Mouse (Mus musculus) limb, embryonic 11.5 days (tissue): ENCODE results near the gene Frmd4a. TPM values are rescaled to one million over a fixed set of nuclear protein-coding genes. Genes with fewer than 3 reads are reported as not detected.
A peak's percentile ranks its signal among the peaks of the same experiment; 100 is the strongest.

Experiments used
- ATAC-seq: fragments of 200-750 bp; cut with Nextera tagmentation; 2 replicates; pipeline ENCODE4 v1.8.0; 2017; ENCODE audit warnings: low read depth; ENCODE audit not compliant: insufficient number of reproducible peaks, low FRiP score, low TSS enrichment
- DNase-seq: peaks from one replicate; pipeline ENCODE4 v3.0.0-alpha.2; 2015; ENCODE audit warnings: low spot score
- H3K27ac ChIP-seq: fragments of 300-500 bp; sonication (generic); replicated peaks from 2 replicates; pipeline ENCODE4 v1.5.1; 2014; ENCODE audit warnings: low read depth, mild to moderate bottlenecking, low read length
- H3K27me3 ChIP-seq: fragments of 300-500 bp; sonication (generic); 2 replicates; pipeline ENCODE4 v1.6.1; 2014; ENCODE audit warnings: mild to moderate bottlenecking, low read length, mixed read lengths; ENCODE audit not compliant: control insufficient read depth, insufficient read depth
- H3K36me3 ChIP-seq: fragments of 300-500 bp; sonication (generic); 2 replicates; pipeline ENCODE4 v1.6.1; 2014; ENCODE audit warnings: mild to moderate bottlenecking, low read length, moderate library complexity, mixed read lengths; ENCODE audit not compliant: control insufficient read depth, insufficient read depth
- H3K4me1 ChIP-seq: fragments of 300-500 bp; sonication (generic); 2 replicates; pipeline ENCODE4 v1.6.1; 2014; ENCODE audit warnings: low read length, mixed read lengths; ENCODE audit not compliant: control insufficient read depth, insufficient read depth
- H3K4me2 ChIP-seq: fragments of 300-500 bp; sonication (generic); 2 replicates; pipeline ENCODE4 v1.6.1; 2014; ENCODE audit warnings: low read depth, mild to moderate bottlenecking, moderate library complexity; ENCODE audit not compliant: severe bottlenecking
- H3K4me3 ChIP-seq: fragments of 300-500 bp; sonication (generic); 2 replicates; pipeline ENCODE4 v1.5.1; 2014; ENCODE audit warnings: low read depth, low read length
- H3K9ac ChIP-seq: fragments of 300-500 bp; sonication (generic); 2 replicates; pipeline ENCODE4 v1.6.1; 2014; ENCODE audit warnings: mild to moderate bottlenecking, low read length
- H3K9me3 ChIP-seq: fragments of 300-500 bp; sonication (generic); 2 replicates; pipeline ENCODE4 v1.6.1; 2016; ENCODE audit warnings: low read length; ENCODE audit not compliant: control insufficient read depth
- WGBS: fragments of 180-500 bp; shearing (Covaris S2); extraction: QIAGEN DNeasy Blood & Tissue Kit; methylation state at CpG from one replicate; pipeline ENCODE4 v1.1.7; 2014; 5-methylcytosine and 5-hydroxymethylcytosine counted together
- polyA plus RNA-seq: library from polyadenylated mRNA; unstranded; fragments of >200 nt; fragmentation: Nextera tagmentation; extraction: Ambion mirVana; gene quantifications from 2 replicates; pipeline ENCODE4 v1.2.1, GENCODE M21; 2014

Frmd4a gene
- polyA plus RNA-seq, 1 experiment from 2014 or later = 65.3 TPM

- no peaks in the 10 kb centered on the region for H3K27me3 ChIP-seq
- no peak overlapping the region for H3K4me3 ChIP-seq
- DNase-seq (no peak), ATAC-seq (no peak)
- H3K9me3 ChIP-seq = no peaks in the 10 kb centered on the region
- H3K27ac ChIP-seq = no peak overlapping the region
- no peak overlapping the region for H3K4me2 ChIP-seq
- no peak overlapping the region for H3K9ac ChIP-seq
- no peaks in the 10 kb centered on the region for H3K36me3 ChIP-seq
- WGBS = 89% methylated on average over 5 of the region's 5 CpGs
- no peaks in the 10 kb centered on the region for H3K4me1 ChIP-seq
Observed at GRCm38 (mm10) chr2:4476608-4477007, 459.1 kb downstream of the Frmd4a start.

GRCm38 (mm10) chr2:4477311-4477710 is 459.8 kb downstream of the Frmd4a start:
- Histone ChIP-seq H3K9me3 (no peaks in the 10 kb centered on the region), H3K4me3 (no peak overlapping the region), H3K36me3 (no peaks in the 10 kb centered on the region), H3K27ac (no peak overlapping the region), H3K4me2 (no peak overlapping the region), H3K4me1 (no peaks in the 10 kb centered on the region), H3K9ac (no peak overlapping the region), H3K27me3 (no peaks in the 10 kb centered on the region)
- DNase-seq = no peak
- no peak for ATAC-seq
- 70% methylated on average over 5 of the region's 5 CpGs for WGBS

- Histone ChIP-seq H3K9ac (no peak overlapping the region), H3K4me1 (no peaks in the 10 kb centered on the region), H3K4me3 (no peak overlapping the region), H3K27ac (no peak overlapping the region), H3K4me2 (no peak overlapping the region), H3K9me3 (no peaks in the 10 kb centered on the region), H3K36me3 (no peaks in the 10 kb centered on the region), H3K27me3 (no peaks in the 10 kb centered on the region)
- 90% methylated on average over 5 of the region's 5 CpGs for WGBS
- ATAC-seq = no peak
- DNase-seq = no peak
Observed at GRCm38 (mm10) chr2:4480180-4480579, 462.7 kb downstream of the Frmd4a start.

GRCm38 (mm10) chr2:4481154-4481553 is 463.6 kb downstream of the Frmd4a start:
- Histone ChIP-seq H3K9me3 (no peaks in the 10 kb centered on the region), H3K27ac (no peak overlapping the region), H3K9ac (no peak overlapping the region), H3K4me3 (no peak overlapping the region), H3K36me3 (no peaks in the 10 kb centered on the region), H3K4me1 (no peaks in the 10 kb centered on the region), H3K4me2 (no peak overlapping the region), H3K27me3 (no peaks in the 10 kb centered on the region)
- ATAC-seq = no peak
- DNase-seq = no peak
- WGBS = 82% methylated on average over 11 of the region's 11 CpGs

- Histone ChIP-seq H3K4me3 (no peak overlapping the region), H3K36me3 (no peaks in the 10 kb centered on the region), H3K4me1 (no peaks in the 10 kb centered on the region), H3K4me2 (no peak overlapping the region), H3K27me3 (no peaks in the 10 kb centered on the region), H3K9ac (no peak overlapping the region), H3K27ac (no peak overlapping the region), H3K9me3 (no peaks in the 10 kb centered on the region)
- ATAC-seq (no peak), DNase-seq (no peak)
- WGBS = 90% methylated on average over 5 of the region's 5 CpGs
Observed at GRCm38 (mm10) chr2:4486185-4486584, 468.7 kb downstream of the Frmd4a start.

- ATAC-seq = no peak
- Histone ChIP-seq H3K4me1 (peaks cover 10% of the 10 kb centered on the region), H3K36me3 (no peaks in the 10 kb centered on the region), H3K4me2 (no peak overlapping the region), H3K9me3 (no peaks in the 10 kb centered on the region), H3K4me3 (no peak overlapping the region), H3K9ac (no peak overlapping the region), H3K27me3 (no peaks in the 10 kb centered on the region), H3K27ac (no peak overlapping the region)
- WGBS = 93% methylated on average over 2 of the region's 2 CpGs
- no peak for DNase-seq
Observed at GRCm38 (mm10) chr2:4487280-4487679, 469.8 kb downstream of the Frmd4a start.

GRCm38 (mm10) chr2:4490845-4491244 is 473.3 kb downstream of the Frmd4a start:
- DNase-seq (no peak), ATAC-seq (no peak)
- no peaks in the 10 kb centered on the region for H3K36me3 ChIP-seq
- no peak overlapping the region for H3K9ac ChIP-seq
- H3K4me1 ChIP-seq = peaks cover 21% of the 10 kb centered on the region
- no peak overlapping the region for H3K4me2 ChIP-seq
- H3K27me3 ChIP-seq = no peaks in the 10 kb centered on the region
- 76% methylated on average over 5 of the region's 5 CpGs for WGBS
- no peak overlapping the region for H3K4me3 ChIP-seq
- H3K9me3 ChIP-seq = no peaks in the 10 kb centered on the region
- H3K27ac ChIP-seq = no peak overlapping the region

GRCm38 (mm10) chr2:4492485-4493481 is 475.3 kb downstream of the Frmd4a start:
- Histone ChIP-seq H3K4me2 (no peak overlapping the region), H3K27me3 (no peaks in the 10 kb centered on the region), H3K36me3 (no peaks in the 10 kb centered on the region; the same call in 1 of the 2 replicates), H3K9me3 (no peaks in the 10 kb centered on the region), H3K4me3 (no peak overlapping the region), H3K4me1 (peaks cover 21% of the 10 kb centered on the region), H3K27ac (peak overlapping the region; percentile 47), H3K9ac (no peak overlapping the region)
- 50% methylated on average over 20 of the region's 20 CpGs for WGBS
- DNase-seq (peak; percentile 83), ATAC-seq (0 out of 2 replicates have a peak, but pooled peaks have one; percentile 61)
